ENCODE assay signal across 12 mouse cellular contexts in the genomic region with DNA sequence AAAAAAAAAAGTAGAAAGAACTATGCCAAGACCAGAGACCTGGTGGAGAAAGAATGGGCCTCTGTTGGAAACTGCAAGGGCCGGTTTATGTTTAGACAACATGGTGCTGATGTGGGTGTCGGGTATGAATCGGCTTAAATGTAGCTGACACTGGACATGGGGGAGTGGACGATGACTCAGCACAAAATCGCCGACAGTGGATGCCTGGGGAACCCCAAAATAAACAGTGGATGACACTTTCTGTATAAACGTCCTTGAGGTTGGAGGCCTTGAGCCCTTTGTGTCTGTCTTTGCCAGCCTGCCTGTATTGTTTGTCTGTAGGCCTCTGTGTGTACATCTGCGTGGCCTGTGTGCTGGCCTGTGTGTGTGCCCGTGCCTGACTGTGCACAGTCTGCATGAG.
"Had no signal": no experiment of that assay in that cellular context is flagged by ENCODE, and none has a peak within 500 bp of the region (broad histone marks: within the 10 kb centered on the region; RNA-seq: fewer than 3 reads in every experiment).

No protein-coding gene starts in this region.

- DNase-seq: kidney, adult 8-10 months; kidney, postnatal 25 days; liver; liver, embryonic 13.5 days; liver, postnatal 0 days; right cerebral cortex, postnatal 25 days; thymus, postnatal 4 days had no signal

- H3K9ac ChIP-seq: limb, embryonic 12.5 days; liver, embryonic 13.5 days; liver, postnatal 0 days; lung, embryonic 15.5 days; midbrain, embryonic 15.5 days; neural tube, embryonic 13.5 days had no signal

- H3K9me3 ChIP-seq: limb, embryonic 12.5 days; liver, embryonic 13.5 days; lung, embryonic 15.5 days; midbrain, embryonic 10.5 days; midbrain, embryonic 15.5 days; neural tube, embryonic 13.5 days had no signal

- H3K27me3 ChIP-seq: limb, embryonic 12.5 days; liver, embryonic 13.5 days; lung, embryonic 15.5 days; midbrain, embryonic 15.5 days; neural tube, embryonic 13.5 days had no signal

- H3K4me3 ChIP-seq: limb, embryonic 12.5 days; liver, embryonic 13.5 days; lung, embryonic 15.5 days; midbrain, embryonic 10.5 days; midbrain, embryonic 15.5 days; neural tube, embryonic 13.5 days had no signal

- H3K36me3 ChIP-seq: limb, embryonic 12.5 days; liver, embryonic 13.5 days; lung, embryonic 15.5 days; midbrain, embryonic 10.5 days; midbrain, embryonic 15.5 days; neural tube, embryonic 13.5 days had no signal

- H3K4me1 ChIP-seq: limb, embryonic 12.5 days; liver, embryonic 13.5 days; lung, embryonic 15.5 days; midbrain, embryonic 10.5 days; midbrain, embryonic 15.5 days had no signal

- ATAC-seq: liver, postnatal 0 days; midbrain, embryonic 15.5 days had no signal

- H3K4me2 ChIP-seq: limb, embryonic 12.5 days; liver, embryonic 13.5 days; lung, embryonic 15.5 days; midbrain, embryonic 15.5 days; neural tube, embryonic 13.5 days had no signal

- H3K27ac ChIP-seq: limb, embryonic 12.5 days; liver, embryonic 13.5 days; lung, embryonic 15.5 days; midbrain, embryonic 10.5 days; midbrain, embryonic 15.5 days; neural tube, embryonic 13.5 days had no signal
